Mouse (Mus musculus): ENCODE results near the gene Slc8a2. TPM values are rescaled to one million over a fixed set of nuclear protein-coding genes. Genes with fewer than 3 reads are reported as not detected.
A peak's percentile ranks its signal among the peaks of the same experiment; 100 is the strongest.

The Slc8a2 gene
- polyA plus RNA-seq, 1 experiment from 2014 or later: 1.8 TPM

- CTCF ChIA-PET: interaction anchor here (1.1 to 2.8 kb wide), 3 partner anchors 16 to 23 kb away, joined by 3 to 18 read pairs (median 5); partner anchors contain the start of gene Napa
- H3K27me3 ChIP-seq: no peaks in the 10 kb centered on the region
- no peak for TF ChIP-seq CTCF (IDR thresholded peaks at IDR 0.05)
- in situ Hi-C loops (cut with MboI; ENCODE audit: low pct_unique_long_range_greater_than_20kb): no loop called here
- ATAC-seq (no peak), DNase-seq (ENCODE audit: low read depth, low spot score) (no peak)
- POLR2A ChIA-PET: interaction anchor here (1.3 kb wide), 1 partner anchor 17 kb away, joined by 5 read pairs; no protein-coding TSS in a partner anchor
These were observed 9.4 kb upstream of the Slc8a2 start for GRCm38 (mm10) chr7:16120262-16120600.

- ChIA-PET CTCF (no interaction called here), POLR2A (no interaction called here)
- H3K27me3 ChIP-seq: peaks cover 6% of the 10 kb centered on the region
- DNase-seq (ENCODE audit: low read depth, low spot score): no peak
- in situ Hi-C loops (cut with MboI; ENCODE audit: low pct_unique_long_range_greater_than_20kb): no loop called here
- ATAC-seq: no peak
- TF ChIP-seq CTCF (IDR thresholded peaks at IDR 0.05): no peak
These were observed 3.8 kb upstream of the Slc8a2 start for GRCm38 (mm10) chr7:16125829-16126228.

GRCm38 (mm10) chr7:16128344-16128743 is 1.3 kb upstream of the Slc8a2 start:
- H3K27me3 ChIP-seq: peaks cover 8% of the 10 kb centered on the region
- ChIA-PET POLR2A (no interaction called here), CTCF (no interaction called here)
- DNase-seq (ENCODE audit: low read depth, low spot score) (no peak), ATAC-seq (no peak)
- in situ Hi-C loops (cut with MboI; ENCODE audit: low pct_unique_long_range_greater_than_20kb): no loop called here
- TF ChIP-seq CTCF (IDR thresholded peaks at IDR 0.05): no peak

GRCm38 (mm10) chr7:16128899-16129298 is 727 bp upstream of the Slc8a2 start:
- peaks cover 10% of the 10 kb centered on the region for H3K27me3 ChIP-seq
- in situ Hi-C loops (cut with MboI; ENCODE audit: low pct_unique_long_range_greater_than_20kb): no loop called here
- CTCF ChIA-PET: no interaction called here
- DNase-seq (ENCODE audit: low read depth, low spot score) (no peak), ATAC-seq (no peak)
- POLR2A ChIA-PET: no interaction called here
- no peak for TF ChIP-seq CTCF (IDR thresholded peaks at IDR 0.05)

GRCm38 (mm10) chr7:16129846-16130691 is 443 bp downstream of the Slc8a2 start:
- ChIA-PET CTCF (interaction anchor here (1.1 kb wide), 1 partner anchor 25 kb away, joined by 4 read pairs; no protein-coding TSS in a partner anchor), POLR2A (interaction anchor here (0.6 kb wide), 1 partner anchor 199 kb away, joined by 3 read pairs; no protein-coding TSS in a partner anchor)

GRCm38 (mm10) chr7:16130956-16131634 is 1.5 kb downstream of the Slc8a2 start:
- in situ Hi-C loops (cut with MboI; ENCODE audit: low pct_unique_long_range_greater_than_20kb): no loop called here
- ChIA-PET POLR2A (no interaction called here), CTCF (interaction anchor here (1.1 kb wide), 1 partner anchor 24 kb away, joined by 4 read pairs; no protein-coding TSS in a partner anchor)
- no peak for TF ChIP-seq CTCF (IDR thresholded peaks at IDR 0.05)
- ATAC-seq: no peak
- DNase-seq (ENCODE audit: low read depth, low spot score): no peak
- peaks cover 22% of the 10 kb centered on the region for H3K27me3 ChIP-seq

More at GRCm38 (mm10) chr7:16129846-16130691, 443 bp downstream of the Slc8a2 start:
- in situ Hi-C loops (cut with MboI; ENCODE audit: low pct_unique_long_range_greater_than_20kb): no loop called here
- ATAC-seq (peak; percentile 29), DNase-seq (ENCODE audit: low read depth, low spot score) (no peak)
- H3K27me3 ChIP-seq: peaks cover 19% of the 10 kb centered on the region
- TF ChIP-seq CTCF (IDR thresholded peaks at IDR 0.05): no peak

- no peak for DNase-seq (ENCODE audit: low read depth, low spot score)
- CTCF ChIA-PET: interaction anchor here (1.5 kb wide), 1 partner anchor 80 kb away, joined by 3 read pairs; no protein-coding TSS in a partner anchor
- POLR2A ChIA-PET: no interaction called here
- peaks cover 22% of the 10 kb centered on the region for H3K27me3 ChIP-seq
- no peak for TF ChIP-seq CTCF (IDR thresholded peaks at IDR 0.05)
- in situ Hi-C loops (cut with MboI; ENCODE audit: low pct_unique_long_range_greater_than_20kb): no loop called here
- no peak for ATAC-seq
These were observed 2.5 kb downstream of the Slc8a2 start for GRCm38 (mm10) chr7:16132161-16132581.

GRCm38 (mm10) chr7:16132926-16133325 is 3.3 kb downstream of the Slc8a2 start:
- ChIA-PET CTCF (interaction anchor here (1.5 kb wide), 1 partner anchor 80 kb away, joined by 3 read pairs; no protein-coding TSS in a partner anchor), POLR2A (no interaction called here)
- in situ Hi-C loops (cut with MboI; ENCODE audit: low pct_unique_long_range_greater_than_20kb): no loop called here
- DNase-seq (ENCODE audit: low read depth, low spot score): no peak
- peaks cover 22% of the 10 kb centered on the region for H3K27me3 ChIP-seq
- no peak for TF ChIP-seq CTCF (IDR thresholded peaks at IDR 0.05)
- no peak for ATAC-seq

- ATAC-seq (no peak), DNase-seq (ENCODE audit: low read depth, low spot score) (no peak)
- CTCF ChIA-PET: interaction anchor here (1.5 kb wide), 1 partner anchor 81 kb away, joined by 3 read pairs; no protein-coding TSS in a partner anchor
- in situ Hi-C loops (cut with MboI; ENCODE audit: low pct_unique_long_range_greater_than_20kb): no loop called here
- peaks cover 22% of the 10 kb centered on the region for H3K27me3 ChIP-seq
- POLR2A ChIA-PET: no interaction called here
- no peak for TF ChIP-seq CTCF (IDR thresholded peaks at IDR 0.05)
These were observed 4.1 kb downstream of the Slc8a2 start for GRCm38 (mm10) chr7:16133691-16134090.

GRCm38 (mm10) chr7:16134951-16135392 is 5.3 kb downstream of the Slc8a2 start:
- H3K27me3 ChIP-seq: peaks cover 22% of the 10 kb centered on the region
- in situ Hi-C loops (cut with MboI; ENCODE audit: low pct_unique_long_range_greater_than_20kb): no loop called here
- ChIA-PET CTCF (interaction anchor here (0.7 kb wide), 1 partner anchor 16 kb away, joined by 3 read pairs; no protein-coding TSS in a partner anchor), POLR2A (interaction anchor here (1.0 kb wide), 1 partner anchor 76 kb away, joined by 4 read pairs; no protein-coding TSS in a partner anchor)
- no peak for TF ChIP-seq CTCF (IDR thresholded peaks at IDR 0.05)
- ATAC-seq (no peak), DNase-seq (ENCODE audit: low read depth, low spot score) (no peak)

Measured in Patski (cell line).